Mouse (Mus musculus): ENCODE data around the gene Insl6. TPM values are rescaled to one million over a fixed set of nuclear protein-coding genes. Genes with fewer than 3 reads are reported as not detected.

The Insl6 gene
- total and polyA plus RNA-seq, 3 experiments: 2.2 to 9.9 TPM; not detected in 1

DNA sequence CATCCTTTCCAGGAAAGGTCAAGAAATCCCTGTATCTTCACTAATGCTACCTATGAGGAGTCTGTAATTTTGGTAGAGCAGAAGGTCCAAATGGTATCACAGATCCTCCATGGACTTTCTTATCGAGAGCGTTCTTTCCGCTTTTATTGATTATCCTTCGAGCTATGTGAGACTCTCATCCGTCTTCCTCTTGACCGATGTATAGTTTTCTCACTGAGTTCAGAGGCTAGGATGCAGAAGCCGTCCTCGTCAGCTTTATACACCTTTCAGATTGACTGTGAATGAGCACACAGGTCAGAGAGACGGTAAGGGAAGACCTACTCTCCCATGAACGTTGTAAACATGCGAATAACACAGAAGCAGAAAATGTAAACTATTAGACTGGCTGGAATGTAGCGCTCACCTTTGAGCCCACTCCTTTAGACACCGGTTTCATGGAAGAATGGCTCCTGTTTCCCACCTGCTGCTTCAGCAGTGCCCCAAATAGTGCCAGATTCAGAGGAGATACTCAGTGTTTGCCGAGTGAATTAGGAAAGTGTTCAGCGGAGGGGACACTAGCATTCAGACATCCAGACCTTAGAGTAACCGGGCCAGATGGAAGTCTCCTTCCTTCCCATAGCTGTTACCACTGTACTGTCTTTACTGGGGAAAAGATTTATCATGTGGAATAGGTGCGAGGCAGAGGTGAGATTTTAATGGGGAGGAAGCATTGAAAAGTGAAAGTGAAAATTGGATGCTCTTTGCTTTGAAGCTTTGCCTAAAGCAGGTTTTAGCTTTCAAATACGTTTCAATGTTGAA is 46.3 kb upstream of the Insl6 start:
- Histone ChIP-seq H3K9me3 (replicated peaks; ENCODE audit: insufficient read depth, low read length) (no peaks in the 10 kb centered on the region), H3K79me2 (ENCODE audit: control insufficient read depth, insufficient read depth, low read length, poor library complexity) (peaks cover 11% of the 10 kb centered on the region), H3K9ac (ENCODE audit: control insufficient read depth, low read depth, low read length, poor library complexity, severe bottlenecking) (peak overlapping the region; percentile 76), H3K36me3 (ENCODE audit: control insufficient read depth in 1 of 2, insufficient read depth in 2 of 2, low read length in 2 of 2) (peaks cover 3 to 44% of the 10 kb centered on the region in 2 experiments), H3K4me1 (ENCODE audit: control insufficient read depth in 1 of 2, insufficient read depth in 2 of 2, low read length in 2 of 2) (peaks cover 15 to 40% of the 10 kb centered on the region in 2 experiments), H3K27ac (ENCODE audit: control insufficient read depth, low read depth, low read length) (peak overlapping the region; percentile 62), H3K4me3 (ENCODE audit: control insufficient read depth in 1 of 2, insufficient read depth in 1 of 2, low read depth in 2 of 2, low read length in 2 of 2) (peak overlapping the region; percentile 74 to 87), H3K27me3 (ENCODE audit: control insufficient read depth in 1 of 2, insufficient read depth in 2 of 2, low read length in 2 of 2) (no peaks in the 10 kb centered on the region)
- TF ChIP-seq GATA1 (IDR thresholded peaks at IDR 0.05; ENCODE audit: low read depth, low read length) (peak; percentile 46; the same call in 1 of the 2 replicates), TCF12 (IDR thresholded peaks at IDR 0.05; ENCODE audit: low read depth, low read length) (no peak)
- peak; percentile 77 for DNase-seq (ENCODE audit: low read depth, low spot score)

DNA sequence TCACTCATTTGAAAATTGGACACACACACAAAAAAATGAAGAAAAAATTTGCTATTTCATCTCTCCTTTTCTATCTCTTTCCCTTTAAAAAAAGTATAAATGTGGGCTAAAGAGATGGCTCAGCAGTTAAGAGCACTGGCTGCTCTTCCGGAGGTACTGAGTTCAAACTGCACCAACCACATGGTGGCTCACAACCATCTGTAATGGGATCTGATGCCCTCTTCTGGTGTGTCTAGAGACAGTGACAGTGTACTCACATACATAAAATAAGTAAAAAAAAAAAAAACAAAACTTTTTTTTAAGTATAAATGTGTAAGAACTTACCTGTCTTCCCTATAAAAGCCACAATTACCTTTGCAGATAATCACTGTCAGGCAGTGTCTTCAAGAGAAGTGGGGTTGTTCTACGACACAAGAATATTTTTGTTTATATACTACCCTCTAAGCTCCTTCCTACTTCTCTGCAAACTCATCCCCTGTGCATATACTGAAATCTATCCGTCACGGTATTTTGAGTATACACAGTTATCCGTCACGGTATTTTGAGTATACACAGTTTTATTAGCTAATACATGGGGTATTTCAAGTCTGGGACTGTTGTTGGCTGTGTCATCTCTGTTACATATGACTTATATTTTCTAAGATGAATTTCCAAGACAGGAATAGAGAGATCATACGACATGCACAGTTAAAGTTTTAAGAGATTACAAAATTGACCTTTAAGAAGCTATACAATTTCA is 45.6 kb upstream of the Insl6 start:
- Histone ChIP-seq H3K27ac (ENCODE audit: control insufficient read depth, low read depth, low read length) (no peak overlapping the region), H3K79me2 (ENCODE audit: control insufficient read depth, insufficient read depth, low read length, poor library complexity) (peaks cover 11% of the 10 kb centered on the region), H3K27me3 (ENCODE audit: control insufficient read depth in 1 of 2, insufficient read depth in 2 of 2, low read length in 2 of 2) (no peaks in the 10 kb centered on the region), H3K4me3 (ENCODE audit: control insufficient read depth in 1 of 2, insufficient read depth in 1 of 2, low read depth in 2 of 2, low read length in 2 of 2) (peak overlapping the region; percentile 74 to 87), H3K9ac (ENCODE audit: control insufficient read depth, low read depth, low read length, poor library complexity, severe bottlenecking) (peak overlapping the region; percentile 76), H3K4me1 (ENCODE audit: control insufficient read depth in 1 of 2, insufficient read depth in 2 of 2, low read length in 2 of 2) (peaks cover 19 to 44% of the 10 kb centered on the region in 2 experiments), H3K36me3 (ENCODE audit: control insufficient read depth in 1 of 2, insufficient read depth in 2 of 2, low read length in 2 of 2) (peaks cover 3 to 49% of the 10 kb centered on the region in 2 experiments), H3K9me3 (replicated peaks; ENCODE audit: insufficient read depth, low read length) (no peaks in the 10 kb centered on the region)
- peak; percentile 75 for DNase-seq (ENCODE audit: low read depth, low spot score)
- peak in 2 of 3 experiments; percentile 7 to 45; a peak in 2 of 6 replicates for TF ChIP-seq CTCF (IDR thresholded peaks at IDR 0.05 in 2 of 3, conservative IDR thresholded peaks at IDR 0.05 in 1 of 3; ENCODE audit: control insufficient read depth in 1 of 3, insufficient read depth in 1 of 3, low read depth in 2 of 3, low read length in 3 of 3, poor library complexity in 1 of 3, severe bottlenecking in 1 of 3)
- TF ChIP-seq USF1 (IDR thresholded peaks at IDR 0.05; ENCODE audit: low read depth, low read length): no peak

DNA sequence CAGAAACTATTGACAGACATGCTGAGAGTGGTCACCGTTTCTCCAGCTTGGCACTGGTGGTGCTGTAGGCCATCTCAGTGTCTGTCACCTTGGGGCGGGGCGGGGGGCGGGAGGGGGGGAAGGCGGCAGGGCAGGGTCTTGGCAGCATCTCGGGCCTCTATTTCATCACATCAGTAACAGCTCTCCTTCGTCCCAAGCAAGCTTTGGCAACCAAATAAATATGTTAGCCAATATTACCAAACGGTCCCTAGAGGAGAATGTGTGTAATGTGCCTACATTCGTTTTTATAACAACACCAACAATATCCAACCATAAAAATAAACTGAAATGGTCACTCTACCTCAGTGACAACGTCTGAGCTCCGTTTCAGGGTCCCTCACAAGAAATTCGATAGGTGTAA is 45.0 kb upstream of the Insl6 start:
- no peak overlapping the region for H3K9ac ChIP-seq (ENCODE audit: control insufficient read depth, low read depth, low read length, poor library complexity, severe bottlenecking)
- H3K4me3 ChIP-seq (ENCODE audit: control insufficient read depth in 1 of 2, insufficient read depth in 1 of 2, low read depth in 2 of 2, low read length in 2 of 2): no peak overlapping the region
- H3K4me1 ChIP-seq (ENCODE audit: control insufficient read depth in 1 of 2, insufficient read depth in 2 of 2, low read length in 2 of 2): peaks cover 24 to 45% of the 10 kb centered on the region in 2 experiments
- no peaks in the 10 kb centered on the region for H3K27me3 ChIP-seq (ENCODE audit: control insufficient read depth in 1 of 2, insufficient read depth in 2 of 2, low read length in 2 of 2)
- no peak overlapping the region for H3K27ac ChIP-seq (ENCODE audit: control insufficient read depth, low read depth, low read length)
- peaks cover 3 to 53% of the 10 kb centered on the region in 2 experiments for H3K36me3 ChIP-seq (ENCODE audit: control insufficient read depth in 1 of 2, insufficient read depth in 2 of 2, low read length in 2 of 2)
- H3K79me2 ChIP-seq (ENCODE audit: control insufficient read depth, insufficient read depth, low read length, poor library complexity): peaks cover 11% of the 10 kb centered on the region
- DNase-seq (ENCODE audit: low read depth, low spot score): peak; percentile 60
- no peak for TF ChIP-seq MYC (IDR thresholded peaks at IDR 0.05; ENCODE audit: low read depth, low read length)
- TF ChIP-seq HCFC1 (IDR thresholded peaks at IDR 0.05; ENCODE audit: low read depth, low read length): no peak
- TF ChIP-seq NRF1 (IDR thresholded peaks at IDR 0.05; ENCODE audit: insufficient read depth, low read depth, low read length, poor library complexity, severe bottlenecking): no peak
- TF ChIP-seq MYB (IDR thresholded peaks at IDR 0.05; ENCODE audit: low read depth, low read length): no peak
- no peak for TF ChIP-seq UBTF (IDR thresholded peaks at IDR 0.05; ENCODE audit: borderline replicate concordance, insufficient read depth, low read depth, low read length)
- no peak for TF ChIP-seq MAZ (IDR thresholded peaks at IDR 0.05; ENCODE audit: low read depth, low read length)
- no peak for TF ChIP-seq USF2 (IDR thresholded peaks at IDR 0.05; ENCODE audit: borderline replicate concordance in 1 of 2, insufficient read depth in 1 of 2, low read depth in 1 of 2, low read length in 2 of 2)
- no peak for TF ChIP-seq ETS1 (IDR thresholded peaks at IDR 0.05; ENCODE audit: low read depth, low read length)
- no peak for TF ChIP-seq JUND (IDR thresholded peaks at IDR 0.05; ENCODE audit: low read depth, low read length)
- no peak for TF ChIP-seq MEF2A (IDR thresholded peaks at IDR 0.05; ENCODE audit: extremely low read depth, insufficient replicate concordance, low read depth, low read length, poor library complexity, severe bottlenecking)
- no peak for TF ChIP-seq MAFK (IDR thresholded peaks at IDR 0.05; ENCODE audit: borderline replicate concordance, low read depth, low read length)
- TF ChIP-seq POLR2A (IDR thresholded peaks at IDR 0.05; ENCODE audit: control insufficient read depth in 1 of 2, insufficient read depth in 1 of 2, low read depth in 1 of 2, low read length in 2 of 2, poor library complexity in 1 of 2): no peak
- TF ChIP-seq ZNF384 (IDR thresholded peaks at IDR 0.05; ENCODE audit: low read depth, low read length): no peak
- TF ChIP-seq GATA1 (IDR thresholded peaks at IDR 0.05; ENCODE audit: low read depth, low read length): no peak
- no peak for TF ChIP-seq CHD2 (IDR thresholded peaks at IDR 0.05; ENCODE audit: low read length)
- TF ChIP-seq KAT2A (conservative IDR thresholded peaks at IDR 0.05; ENCODE audit: low read depth, low read length): no peak
- TF ChIP-seq ZKSCAN1 (IDR thresholded peaks at IDR 0.05; ENCODE audit: low read depth, low read length): no peak
- no peak for TF ChIP-seq RAD21 (IDR thresholded peaks at IDR 0.05; ENCODE audit: low read depth, low read length)
- no peaks in the 10 kb centered on the region for H3K9me3 ChIP-seq (replicated peaks; ENCODE audit: insufficient read depth, low read length)
